Mouse (Mus musculus) left cerebral cortex, adult 2 months (tissue): ENCODE results near the gene Kank3. TPM values are rescaled to one million over a fixed set of nuclear protein-coding genes. Genes with fewer than 3 reads are reported as not detected.
"Not testable (repeated sequence)": the region's sequence is repeated elsewhere in the genome, so short reads cannot be mapped to it uniquely, and the experiment has no call there.

Source experiments
- DNase-seq, 2 experiments: peaks; one replicate each; pipeline ENCODE4 v3.0.0; 2021 to 2022; ENCODE audit warnings: low spot score in 2 of 2, mixed read lengths in 1 of 2; ENCODE audit errors: extremely low spot score in 1 of 2
- H3K27ac ChIP-seq: fragments of 200-600 bp; 2 replicates; pipeline ENCODE4 v1.8.1; 2022
- H3K4me3 ChIP-seq: fragments of 200-600 bp; 2 replicates; pipeline ENCODE4 v1.8.1; 2022
- CTCF ChIP-seq: fragments of 200-600 bp; IDR thresholded peaks from 2 replicates; pipeline ENCODE4 v1.8.1; 2022; ENCODE audit warnings: antibody characterized with exemption, mild to moderate bottlenecking, moderate library complexity
- intact Hi-C: fragments of 180-260 bp; cut with DNase I; formaldehyde crosslinking; loops from one replicate; pipeline ENCODE4 v1.15.1; 2025
- total RNA-seq, 2 experiments: library from RNA; stranded (reverse); gene quantifications; 2 replicates each; pipeline ENCODE4 v1.2.3; 2021

Gene Kank3
- total RNA-seq, 2 experiments from 2014 or later = 32.3 to 38.7 TPM

DNA sequence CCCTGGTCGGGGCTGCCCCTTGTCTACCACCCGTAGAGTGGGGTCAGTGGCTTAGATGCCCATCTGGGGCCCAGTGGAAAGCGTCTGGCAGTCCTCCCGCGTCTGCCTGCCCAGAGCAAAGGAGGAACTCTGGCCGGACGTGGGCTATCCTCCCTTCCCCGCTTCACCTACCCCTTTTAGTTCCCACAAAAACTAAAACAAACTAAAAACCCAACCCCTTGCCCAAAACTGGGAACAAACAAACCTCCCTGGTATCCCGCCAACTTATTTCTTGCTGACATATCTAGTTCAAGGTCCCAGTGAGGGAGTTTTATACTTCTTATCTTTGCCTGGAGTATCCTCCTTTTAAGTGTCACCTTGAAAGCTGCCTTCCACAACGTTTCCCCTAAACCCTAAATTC lies 2.1 kb upstream of the Kank3 start:
- intact Hi-C loops = no loop called here
- no peak for TF ChIP-seq CTCF
- no peak for DNase-seq

GRCm38 (mm10) chr17:33811142-33811516 lies 810 bp downstream of the Kank3 start:
- DNase-seq = no peak
- H3K4me3 ChIP-seq = peak overlapping the region; percentile 71
- no peak for TF ChIP-seq CTCF
- intact Hi-C loops = loop anchor here (5.0 kb wide), 1 partner anchor 374 kb away; no protein-coding TSS in a partner anchor
- peak overlapping the region; percentile 62 for H3K27ac ChIP-seq

More for the DNA sequence above, 2.1 kb upstream of the Kank3 start:
- H3K4me3 ChIP-seq = no peak overlapping the region
- H3K27ac ChIP-seq = no peak overlapping the region

DNA sequence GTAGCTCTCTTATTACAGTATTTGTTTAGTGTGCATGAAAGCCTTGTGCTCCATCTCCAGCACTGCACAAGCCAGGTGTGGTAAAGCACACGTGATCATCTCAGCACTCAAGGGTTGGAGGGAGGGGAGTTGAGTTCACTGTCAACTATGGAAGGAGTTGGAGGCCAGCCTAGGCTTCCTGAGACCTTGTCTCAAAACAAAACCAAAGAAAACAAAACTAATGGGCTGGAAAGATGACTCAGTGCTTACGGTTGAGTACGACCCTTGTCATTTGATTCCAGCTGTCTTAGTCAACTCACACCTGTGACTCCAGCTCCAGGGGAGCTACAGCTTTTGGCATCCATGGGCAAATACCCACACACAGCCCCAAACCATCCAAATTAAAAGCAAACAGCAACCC lies 2.2 kb downstream of the Kank3 start:
- H3K27ac ChIP-seq = peak overlapping the region; percentile 44
- TF ChIP-seq CTCF = no peak
- peak overlapping the region; percentile 13; the same call in 1 of the 2 replicates for H3K4me3 ChIP-seq
- no peak for DNase-seq
- intact Hi-C loops = loop anchor here (5.0 kb wide), 1 partner anchor 375 kb away; no protein-coding TSS in a partner anchor

DNA sequence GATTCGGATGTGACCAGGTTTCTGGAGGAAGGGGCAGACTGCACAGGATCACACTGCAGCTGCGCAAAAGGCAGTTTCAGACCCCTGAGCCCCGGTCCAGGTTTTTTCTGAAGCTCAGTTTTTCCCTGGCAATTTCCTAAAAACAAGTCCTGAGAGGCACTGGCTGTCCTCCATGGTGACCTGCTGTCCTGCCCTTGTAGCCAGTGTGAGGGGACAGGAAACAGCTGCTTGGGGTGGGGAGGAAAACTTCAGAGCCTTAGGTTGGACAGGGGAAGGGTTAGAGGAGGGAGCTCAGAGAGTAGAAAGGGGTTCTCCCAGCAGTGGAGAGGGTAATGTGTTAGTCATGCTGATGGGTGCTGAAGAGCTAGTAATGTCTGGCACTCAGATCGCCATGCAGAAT lies 2.7 kb downstream of the Kank3 start:
- intact Hi-C loops = loop anchor here (5.0 kb wide), 1 partner anchor 376 kb away; no protein-coding TSS in a partner anchor
- no peak for DNase-seq
- Histone ChIP-seq H3K4me3 (peak overlapping the region; percentile 13; the same call in 1 of the 2 replicates), H3K27ac (peak overlapping the region; percentile 44)
- TF ChIP-seq CTCF = no peak

DNA sequence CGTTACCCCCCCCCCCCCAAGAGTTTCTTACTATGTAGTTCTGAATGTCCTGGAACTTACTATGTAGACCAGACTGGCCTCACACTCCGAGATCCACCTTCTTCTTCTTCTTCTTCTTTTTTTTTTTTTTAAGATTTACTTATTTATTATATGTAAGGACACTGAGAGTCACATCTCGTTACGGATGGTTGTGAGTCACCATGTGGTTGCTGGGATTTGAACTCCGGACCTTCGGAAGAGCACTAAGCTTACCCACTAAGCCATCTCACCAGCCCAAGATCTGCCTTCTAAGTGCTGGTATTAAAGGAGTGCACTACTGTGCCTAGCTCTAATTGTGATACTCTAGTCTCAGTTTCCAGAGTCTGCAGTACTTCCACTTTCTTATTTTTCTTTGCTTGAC lies 5.1 kb downstream of the Kank3 start:
- TF ChIP-seq CTCF = no peak
- Histone ChIP-seq H3K4me3 (no peak overlapping the region), H3K27ac (no peak overlapping the region)
- intact Hi-C loops = no loop called here
- no peak for DNase-seq

GRCm38 (mm10) chr17:33816612-33817011 lies 6.3 kb downstream of the Kank3 start:
- no peak for DNase-seq
- intact Hi-C loops = no loop called here
- Histone ChIP-seq H3K27ac (peak overlapping the region; percentile 92; the same call in 1 of the 2 replicates), H3K4me3 (peak overlapping the region; percentile 60)
- no peak for TF ChIP-seq CTCF

- peak; percentile 87 to 89 for DNase-seq
- intact Hi-C loops = no loop called here
- Histone ChIP-seq H3K27ac (peak overlapping the region; percentile 92), H3K4me3 (peak overlapping the region; percentile 60)
- TF ChIP-seq CTCF = no peak
Observed at GRCm38 (mm10) chr17:33817184-33817968, 7.1 kb downstream of the Kank3 start.

DNA sequence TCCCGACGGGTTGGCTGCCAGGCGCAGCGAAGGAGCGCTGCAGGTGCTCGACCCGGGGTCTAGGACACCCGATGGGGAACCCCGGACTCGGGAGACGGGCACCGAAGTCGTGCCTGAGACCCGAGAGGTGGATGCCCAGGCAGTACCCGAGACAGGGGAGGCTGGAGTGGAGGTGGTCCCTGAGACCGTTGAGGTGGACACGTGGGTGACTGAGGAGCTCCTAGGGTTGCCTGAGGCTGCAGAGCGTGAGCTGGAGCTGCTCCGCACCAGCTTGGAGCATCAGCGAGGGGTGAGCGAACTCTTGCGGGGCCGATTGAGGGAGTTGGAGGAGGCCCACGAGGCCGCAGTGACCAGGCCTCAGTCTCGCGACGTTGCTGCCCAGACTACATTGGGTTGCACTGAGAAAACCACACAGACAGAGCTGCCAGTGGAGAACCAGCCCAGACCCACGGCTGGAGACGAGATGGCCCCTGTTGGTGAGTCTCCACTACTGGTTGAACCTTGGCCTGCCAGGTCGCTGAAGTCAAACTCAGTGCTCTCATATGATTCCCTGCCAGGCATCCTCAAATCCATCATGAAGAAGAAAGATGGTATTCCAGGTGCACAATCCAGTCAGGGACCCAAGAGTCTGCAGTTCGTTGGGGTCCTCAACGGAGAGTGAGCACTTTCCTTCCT lies 7.8 kb downstream of the Kank3 start:
- intact Hi-C loops = no loop called here
- DNase-seq = no peak
- peak overlapping the region; percentile 60 for H3K4me3 ChIP-seq
- H3K27ac ChIP-seq = peak overlapping the region; percentile 92
- no peak for TF ChIP-seq CTCF

DNA sequence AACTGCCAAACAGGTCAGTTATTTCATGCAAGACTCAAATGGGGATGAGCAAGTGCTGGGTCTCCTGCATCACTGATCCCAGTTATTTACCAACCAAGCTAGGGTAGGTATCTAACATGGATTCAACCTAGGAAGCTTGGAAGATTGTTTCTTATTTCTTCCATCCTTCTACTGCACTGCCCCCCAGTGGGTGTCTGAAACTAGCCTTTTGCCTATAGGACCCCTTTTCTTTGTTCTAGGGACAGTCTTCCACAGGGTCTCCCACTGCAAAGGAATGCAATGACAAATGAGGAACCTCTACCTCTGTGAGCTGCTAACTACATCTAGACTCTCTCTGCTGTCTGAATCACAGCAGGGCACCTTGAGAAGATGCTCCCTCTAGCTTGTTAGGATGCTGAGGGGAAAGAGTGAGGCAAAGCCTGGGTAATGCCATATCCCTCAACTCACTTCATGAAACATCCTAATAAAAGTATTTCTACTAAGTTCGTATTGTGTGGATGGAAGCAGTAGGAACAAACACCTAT lies 12.2 kb downstream of the Kank3 start:
- DNase-seq = no peak
- Histone ChIP-seq H3K27ac (no peak overlapping the region), H3K4me3 (no peak overlapping the region)
- intact Hi-C loops = no loop called here
- TF ChIP-seq CTCF = peak; percentile 29

- DNase-seq, H3K27ac ChIP-seq, intact Hi-C loops: not testable (repeated sequence)
- peak overlapping the region; percentile 71 for H3K4me3 ChIP-seq
Observed at GRCm38 (mm10) chr17:33823171-33823570, 12.9 kb downstream of the Kank3 start.

DNA sequence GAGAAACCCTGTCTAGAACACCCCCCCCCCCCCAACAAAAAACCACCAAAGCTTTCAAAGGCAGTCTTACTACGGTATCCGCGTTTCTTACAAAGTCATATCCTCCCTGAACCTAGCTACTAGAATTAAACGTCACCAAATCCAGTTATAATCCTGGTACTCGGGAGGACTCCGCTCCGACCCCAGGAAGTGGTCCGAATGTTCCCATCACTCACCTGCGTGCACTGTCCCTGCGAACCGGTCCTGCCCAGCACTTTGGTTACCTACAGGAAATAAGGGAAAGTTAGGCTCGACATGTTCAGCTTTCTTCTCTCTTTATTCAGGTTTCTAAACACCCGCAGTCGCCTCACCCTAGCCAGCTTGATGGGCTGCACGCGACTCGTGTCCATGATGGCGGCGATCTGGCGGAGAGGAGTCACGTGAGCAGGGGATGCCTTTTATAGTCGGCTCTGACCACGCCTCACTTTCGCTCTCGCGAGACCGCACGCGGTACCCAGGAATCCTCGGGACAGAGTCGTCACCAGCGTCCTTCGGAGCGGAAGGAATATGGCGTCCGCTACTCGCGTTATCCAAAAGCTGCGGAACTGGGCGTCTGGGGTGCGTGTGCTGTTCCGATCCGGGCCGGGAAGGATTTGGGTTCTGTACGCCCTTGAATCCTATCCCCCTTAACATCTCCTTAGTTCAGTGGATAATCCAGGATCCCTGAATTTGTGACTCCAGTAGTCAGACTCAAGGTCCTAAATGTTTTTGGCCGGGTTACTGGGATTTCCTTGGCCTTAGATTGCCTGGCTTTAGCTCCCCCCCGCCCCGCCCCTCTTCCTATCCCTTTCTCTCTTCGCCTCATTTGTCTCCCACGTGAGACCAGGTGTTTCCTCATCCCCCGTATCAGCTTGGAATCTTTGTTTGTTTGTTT lies 14.0 kb downstream of the Kank3 start, which contains the start of the genes Rps28 and Ndufa7:
Gene Rps28 (minus strand): TSS at position 479 of the 913 bp plus-strand sequence.
Gene Ndufa7 (plus strand): TSS at position 489 of the 913 bp plus-strand sequence.
- Histone ChIP-seq H3K27ac (peak within 1 kb of the TSS; percentile 83), H3K4me3 (peak within 1 kb of the TSS; percentile 71)
- peak; percentile 97 to 98 for DNase-seq
- intact Hi-C loops = no loop called here
- TF ChIP-seq CTCF = no peak

DNA sequence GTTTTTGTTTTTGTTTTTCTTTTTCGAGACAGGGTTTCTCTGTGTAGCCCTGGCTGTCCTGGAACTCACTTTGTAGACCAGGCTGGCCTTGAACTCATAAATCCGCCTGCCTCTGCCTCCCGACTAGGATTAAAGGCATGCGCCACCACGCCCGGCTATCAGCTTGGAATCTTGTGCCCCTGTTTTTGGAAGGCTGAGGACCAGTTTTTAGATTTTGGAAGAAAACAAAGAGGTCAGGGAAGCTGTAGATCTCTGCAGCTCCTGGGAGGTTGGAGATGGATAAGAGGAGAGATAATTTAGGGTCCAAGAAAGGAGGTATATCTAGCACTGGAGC lies 14.6 kb downstream of the Kank3 start:
- Histone ChIP-seq H3K27ac (peak overlapping the region; percentile 83; the same call in 1 of the 2 replicates), H3K4me3 (peak overlapping the region; percentile 71)
- DNase-seq, intact Hi-C loops: not testable (repeated sequence)
